Mouse (Mus musculus): ENCODE results near the gene Zfp69.

Gene Zfp69

GRCm38 (mm10) chr4:120924554-120925299 is 26.8 kb downstream of the Zfp69 start, which contains the start of gene Exo5:
TSS of gene Exo5 (minus strand) at chr4:120925017.
- DNase-seq (ENCODE audit: low read depth, low spot score): peak; percentile 95

GRCm38 (mm10) chr4:120921461-120921860 is 30.0 kb downstream of the Zfp69 start:
- DNase-seq (ENCODE audit: low read depth, low spot score): no peak

- no peak for DNase-seq (ENCODE audit: low read depth, low spot score)
Observed at GRCm38 (mm10) chr4:120914501-120914900, 37.0 kb downstream of the Zfp69 start.

- no peak for DNase-seq (ENCODE audit: low read depth, low spot score)
Observed at GRCm38 (mm10) chr4:120913861-120914260, 37.6 kb downstream of the Zfp69 start.

- no peak for DNase-seq (ENCODE audit: low read depth, low spot score)
Observed at GRCm38 (mm10) chr4:120913443-120913842, 38.1 kb downstream of the Zfp69 start.

- no peak for DNase-seq (ENCODE audit: low read depth, low spot score)
Observed at GRCm38 (mm10) chr4:120912866-120913265, 38.6 kb downstream of the Zfp69 start.

GRCm38 (mm10) chr4:120911086-120911485 is 40.4 kb downstream of the Zfp69 start:
- no peak for DNase-seq (ENCODE audit: low read depth, low spot score)

GRCm38 (mm10) chr4:120909558-120910150 is 41.8 kb downstream of the Zfp69 start:
- DNase-seq (ENCODE audit: low read depth, low spot score): peak; percentile 72

GRCm38 (mm10) chr4:120905644-120906043 is 45.9 kb downstream of the Zfp69 start:
- DNase-seq (ENCODE audit: low read depth, low spot score): no peak

- no peak for DNase-seq (ENCODE audit: low read depth, low spot score)
Observed at GRCm38 (mm10) chr4:120904533-120904932, 47.0 kb downstream of the Zfp69 start.

- no peak for DNase-seq (ENCODE audit: low read depth, low spot score)
Observed at GRCm38 (mm10) chr4:120895810-120896584, 55.5 kb downstream of the Zfp69 start.

GRCm38 (mm10) chr4:120895226-120895625 is 56.3 kb downstream of the Zfp69 start:
- no peak for DNase-seq (ENCODE audit: low read depth, low spot score)

- no peak for DNase-seq (ENCODE audit: low read depth, low spot score)
Observed at GRCm38 (mm10) chr4:120894584-120894983, 56.9 kb downstream of the Zfp69 start.

- DNase-seq (ENCODE audit: low read depth, low spot score): no peak
Observed at GRCm38 (mm10) chr4:120893656-120894401, 57.7 kb downstream of the Zfp69 start.

- DNase-seq (ENCODE audit: low read depth, low spot score): no peak
Observed at GRCm38 (mm10) chr4:120892516-120892915, 59.0 kb downstream of the Zfp69 start.

GRCm38 (mm10) chr4:120891960-120892359 is 59.5 kb downstream of the Zfp69 start:
- DNase-seq (ENCODE audit: low read depth, low spot score): no peak

- no peak for DNase-seq (ENCODE audit: low read depth, low spot score)
Observed at GRCm38 (mm10) chr4:120890754-120891440, 60.6 kb downstream of the Zfp69 start.

- DNase-seq (ENCODE audit: low read depth, low spot score): no peak
Observed at GRCm38 (mm10) chr4:120888884-120889283, 62.6 kb downstream of the Zfp69 start.

GRCm38 (mm10) chr4:120887381-120888112 is 64.0 kb downstream of the Zfp69 start:
- peak; percentile 51 for DNase-seq (ENCODE audit: low read depth, low spot score)

- DNase-seq (ENCODE audit: low read depth, low spot score): no peak
Observed at GRCm38 (mm10) chr4:120886811-120887210, 64.7 kb downstream of the Zfp69 start.
